Comparison of ENCODE assay signal across 8 mouse cellular contexts in the genomic region with DNA sequence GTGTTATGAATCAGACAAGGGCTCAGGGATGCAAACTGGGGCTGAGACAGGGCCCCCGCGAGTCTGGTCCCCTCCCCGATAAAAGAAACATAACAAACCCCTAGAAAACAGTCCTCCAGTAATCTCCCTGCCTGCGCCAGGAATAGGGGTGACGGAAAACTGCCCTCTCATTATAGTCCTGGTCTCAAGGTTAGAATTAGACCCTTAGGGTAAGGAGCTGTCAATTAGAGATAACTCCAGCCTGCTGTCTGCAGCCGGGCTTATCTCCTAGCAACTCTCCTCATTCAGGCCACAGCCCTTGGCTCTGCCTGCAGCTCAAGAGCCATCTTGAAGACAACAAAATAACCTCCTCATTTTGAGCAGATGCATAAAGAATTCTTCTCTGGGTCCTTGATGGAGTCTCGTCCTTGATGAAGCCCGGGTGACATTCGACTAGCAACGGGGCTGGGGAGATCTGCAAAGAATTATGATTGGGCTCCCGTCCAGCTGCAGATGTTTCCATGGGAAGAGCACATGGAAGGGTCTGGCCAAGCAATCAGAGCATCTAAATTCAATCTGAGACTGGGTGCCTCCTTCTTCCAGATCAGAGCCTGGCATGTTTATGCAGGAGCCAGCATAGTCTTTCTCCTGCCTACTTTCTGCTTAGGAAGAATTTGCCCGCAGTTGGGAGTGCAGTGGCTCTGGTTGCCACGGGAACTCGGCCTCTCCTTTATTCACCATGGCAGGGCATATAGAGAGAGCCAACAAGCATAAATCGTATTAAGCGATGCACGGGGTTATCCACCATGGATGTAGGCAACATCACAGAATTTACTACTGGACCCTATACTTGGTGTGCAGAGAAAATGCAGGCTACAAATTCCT.
A peak's percentile ranks its signal among the peaks of the same experiment; 100 is the strongest.
DNase-seq lines count a peak whose midpoint lies in the region; ATAC-seq and TF ChIP-seq lines count a peak whose summit lies in the region.

No protein-coding gene starts in this region.

- no peaks in the 10 kb centered on the region; the same call in none of the 2 replicates for H3K27me3 ChIP-seq in heart, embryonic 12.5 days (replicated peaks)
- H3K27me3 ChIP-seq in forebrain, embryonic 15.5 days, result no peaks in the 10 kb centered on the region
- H3K27me3 ChIP-seq in neural tube, embryonic 12.5 days (replicated peaks), result no peaks in the 10 kb centered on the region

- no peak for TF ChIP-seq POLR2A in brain, embryonic 14.5 days (IDR thresholded peaks at IDR 0.05; ENCODE audit: borderline replicate concordance, extremely low read depth, insufficient read depth, insufficient read length, poor library complexity, severe bottlenecking)

- H3K4me2 ChIP-seq in heart, embryonic 12.5 days, result peak overlapping the region; percentile 81
- peak overlapping the region; percentile 46 for H3K4me2 ChIP-seq in forebrain, embryonic 15.5 days (replicated peaks)
- peak overlapping the region; percentile 58 for H3K4me2 ChIP-seq in neural tube, embryonic 12.5 days (replicated peaks)

- DNase-seq in heart, adult 8-10 months (ENCODE audit: low spot score), result no peak
- DNase-seq in brain, embryonic 14.5 days (ENCODE audit: low read depth), result peak; percentile 92
- peak; percentile 33 to 38 for DNase-seq in left cerebral cortex, postnatal 36 days (ENCODE audit: low spot score in 2 of 2)
- no peak for DNase-seq in kidney, adult 8-10 months

- H3K4me3 ChIP-seq in heart, embryonic 12.5 days, result peak overlapping the region; percentile 45; the same call in 1 of the 2 replicates
- H3K4me3 ChIP-seq in forebrain, embryonic 15.5 days, result peak overlapping the region; percentile 26
- no peak overlapping the region; the same call in 1 of the 2 replicates for H3K4me3 ChIP-seq in neural tube, embryonic 12.5 days

- intact Hi-C loops in left cerebral cortex, postnatal 36 days (cut with DNase I), result loop anchor here (2.0 to 10.0 kb wide), 2 partner anchors 176 to 278 kb away; no protein-coding TSS in a partner anchor

- H3K36me3 ChIP-seq in heart, embryonic 12.5 days, result no peaks in the 10 kb centered on the region
- no peaks in the 10 kb centered on the region for H3K36me3 ChIP-seq in forebrain, embryonic 15.5 days
- no peaks in the 10 kb centered on the region for H3K36me3 ChIP-seq in neural tube, embryonic 12.5 days

- H3K4me1 ChIP-seq in heart, embryonic 12.5 days (replicated peaks), result peaks cover 20% of the 10 kb centered on the region
- H3K4me1 ChIP-seq in forebrain, embryonic 15.5 days, result peaks cover 63% of the 10 kb centered on the region
- H3K4me1 ChIP-seq in neural tube, embryonic 12.5 days, result peaks cover 47% of the 10 kb centered on the region

- peak; percentile 82 for ATAC-seq in heart, embryonic 12.5 days (ENCODE audit: insufficient number of reproducible peaks, low FRiP score)
- peak; percentile 26 for ATAC-seq in forebrain, embryonic 15.5 days (replicated peaks)
- ATAC-seq in neural tube, embryonic 12.5 days (ENCODE audit: low FRiP score, low read depth), result peak; percentile 65
- no peak for ATAC-seq in megakaryocyte-erythroid progenitor cell, adult 5-6 weeks (replicated peaks; ENCODE audit: low FRiP score, low TSS enrichment, poor library complexity, severe bottlenecking)

- 14% methylated on average over 17 of the region's 17 CpGs for WGBS in heart, embryonic 12.5 days
- 1% methylated on average over 17 of the region's 17 CpGs for WGBS in forebrain, embryonic 15.5 days
- WGBS in neural tube, embryonic 12.5 days, result 6% methylated on average over 17 of the region's 17 CpGs

- H3K9me3 ChIP-seq in heart, embryonic 12.5 days (replicated peaks), result no peaks in the 10 kb centered on the region
- H3K9me3 ChIP-seq in forebrain, embryonic 15.5 days, result no peaks in the 10 kb centered on the region
- H3K9me3 ChIP-seq in neural tube, embryonic 12.5 days, result no peaks in the 10 kb centered on the region

- no peak overlapping the region for H3K9ac ChIP-seq in heart, embryonic 12.5 days
- peak overlapping the region; percentile 44 for H3K9ac ChIP-seq in forebrain, embryonic 15.5 days (replicated peaks)
- H3K9ac ChIP-seq in neural tube, embryonic 12.5 days, result no peak overlapping the region

- TF ChIP-seq CTCF in brain, embryonic 14.5 days (IDR thresholded peaks at IDR 0.05; ENCODE audit: borderline replicate concordance, extremely low read depth, insufficient read depth, insufficient read length), result no peak

- no peak overlapping the region for H3K27ac ChIP-seq in heart, embryonic 12.5 days (ENCODE audit: poor library complexity, severe bottlenecking)
- peak overlapping the region; percentile 98 for H3K27ac ChIP-seq in forebrain, embryonic 15.5 days (replicated peaks)
- H3K27ac ChIP-seq in neural tube, embryonic 12.5 days, result peak overlapping the region; percentile 86

Comparison
In these comparisons a context has a peak if more than half of its experiments do, and no peak if none do; other contexts are left out.
1. DNase-seq: peak in brain, embryonic 14.5 days (single experiment) and left cerebral cortex, postnatal 36 days (2 of 2); none in heart, adult 8-10 months (single experiment) and kidney, adult 8-10 months (0 of 2).
2. Peak in every context shown above with its lines, with median percentiles within 50 percentile points of each other: H3K4me2 ChIP-seq.